ENCODE assay signal across 8 mouse cellular contexts in the genomic region with DNA sequence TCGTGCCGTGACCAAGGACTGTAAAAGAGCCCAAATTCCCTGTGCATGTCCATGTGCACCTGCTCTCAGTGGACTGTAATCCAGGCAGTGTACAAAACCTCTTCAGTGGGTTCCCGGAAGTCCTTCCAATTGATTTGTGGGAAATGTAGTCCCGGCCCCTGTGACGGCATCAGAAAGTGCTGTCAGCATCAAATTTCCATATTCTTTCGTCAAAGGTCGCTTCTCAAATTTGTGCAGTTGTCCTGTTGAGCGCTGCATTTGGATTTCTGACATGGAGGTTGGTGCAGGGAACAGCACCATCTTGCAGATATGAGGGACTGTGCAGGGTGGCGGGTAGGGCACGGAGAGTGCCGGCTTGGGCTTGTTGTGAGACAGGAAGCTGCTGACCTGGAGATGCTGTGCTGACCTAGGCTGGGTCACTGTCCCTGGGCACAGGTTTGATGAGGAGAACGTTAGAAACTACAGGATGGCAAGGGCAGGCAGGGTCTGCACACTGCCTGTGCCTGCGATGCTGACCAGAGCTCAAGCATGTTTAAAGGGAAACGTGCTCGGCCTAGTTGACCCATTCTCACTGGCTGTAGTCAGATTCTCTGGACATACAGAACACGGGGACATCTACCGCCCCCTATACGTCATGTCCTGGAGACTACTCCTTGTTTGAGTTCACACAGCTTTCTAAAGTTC. TPM values are rescaled to one million over a fixed set of nuclear protein-coding genes. Genes with fewer than 3 reads are reported as not detected.
DNase-seq lines count a peak whose midpoint lies in the region; ATAC-seq and TF ChIP-seq lines count a peak whose summit lies in the region.

No protein-coding gene starts in this region.

- in situ Hi-C loops in ES-E14 (cut with MboI; ENCODE audit: low sequenced_read_pairs in 2 of 2, unreplicated experiment in 2 of 2), result no loop called here

- no peaks in the 10 kb centered on the region for H3K36me3 ChIP-seq in ES-E14 (ENCODE audit: control insufficient read depth, insufficient read depth, low read length, poor library complexity, severe bottlenecking)
- no peaks in the 10 kb centered on the region for H3K36me3 ChIP-seq in forebrain, embryonic 15.5 days
- H3K36me3 ChIP-seq in lung, embryonic 14.5 days (ENCODE audit: insufficient read depth), result no peaks in the 10 kb centered on the region
- H3K36me3 ChIP-seq in thymus, adult 2 months (ENCODE audit: control insufficient read depth, insufficient read depth, low read length), result no peaks in the 10 kb centered on the region

- peak; percentile 59 for DNase-seq in ES-E14 (ENCODE audit: low read depth, low spot score)
- DNase-seq in cerebellum, adult 11-12 months, result peak; percentile 85
- peak; percentile 80 for DNase-seq in heart, postnatal 36 days
- peak; percentile 90 to 91 for DNase-seq in layer of hippocampus, adult 2 months (ENCODE audit: low spot score in 2 of 2)
- DNase-seq in lung, embryonic 14.5 days, result peak; percentile 92
- peak; percentile 74 for DNase-seq in thymus, adult 2 months

- peak; percentile 53 for TF ChIP-seq CTCF in layer of hippocampus, adult 2 months (conservative IDR thresholded peaks at IDR 0.05)
- peak; percentile 27; the same call in 1 of the 2 replicates for TF ChIP-seq CTCF in lung, embryonic 14.5 days (IDR thresholded peaks at IDR 0.05; ENCODE audit: low read depth)
- no peak for TF ChIP-seq CTCF in olfactory bulb, adult 2 months (IDR thresholded peaks at IDR 0.05; ENCODE audit: insufficient read depth, low read depth, low read length)
- no peak for TF ChIP-seq CTCF in thymus, adult 2 months (IDR thresholded peaks at IDR 0.05; ENCODE audit: borderline replicate concordance, control insufficient read depth, extremely low read depth, insufficient read depth, low read length, poor library complexity)

- peak overlapping the region; percentile 69 for H3K9ac ChIP-seq in ES-E14 (ENCODE audit: insufficient read depth, low read depth, low read length, poor library complexity, severe bottlenecking)
- H3K9ac ChIP-seq in forebrain, embryonic 15.5 days (replicated peaks), result peak overlapping the region; percentile 69
- H3K9ac ChIP-seq in lung, embryonic 14.5 days, result peak overlapping the region; percentile 63

- WGBS in forebrain, embryonic 15.5 days, result under 1% methylated on average over 18 of the region's 18 CpGs
- WGBS in lung, embryonic 14.5 days, result 1% methylated on average over 18 of the region's 18 CpGs
- WGBS in olfactory bulb, adult 2 months, result under 1% methylated on average over 18 of the region's 18 CpGs
- WGBS in thymus, adult 2 months, result 2% methylated on average over 18 of the region's 18 CpGs

- TF ChIP-seq POLR2A in olfactory bulb, adult 2 months (IDR thresholded peaks at IDR 0.05; ENCODE audit: insufficient read depth, low read depth, low read length), result 0 out of 2 replicates have a peak, but pooled peaks have one; percentile 21
- TF ChIP-seq POLR2A in thymus, adult 2 months (IDR thresholded peaks at IDR 0.05; ENCODE audit: control insufficient read depth, extremely low read depth, insufficient read depth, low read length, poor library complexity), result 0 out of 2 replicates have a peak, but pooled peaks have one; percentile 27

- ATAC-seq in forebrain, embryonic 15.5 days (replicated peaks), result peak; percentile 98
- ATAC-seq in lung, embryonic 14.5 days (ENCODE audit: insufficient read depth), result peak; percentile 97

- H3K9me3 ChIP-seq in ES-E14 (ENCODE audit: control insufficient read depth, insufficient read depth, low read depth, low read length), result no peaks in the 10 kb centered on the region
- no peaks in the 10 kb centered on the region for H3K9me3 ChIP-seq in forebrain, embryonic 15.5 days
- H3K9me3 ChIP-seq in lung, embryonic 14.5 days (ENCODE audit: low read depth, low read length), result no peaks in the 10 kb centered on the region

- no peak overlapping the region for H3K27ac ChIP-seq in ES-E14 (ENCODE audit: insufficient read depth, low read depth, low read length, poor library complexity, severe bottlenecking)
- peak overlapping the region; percentile 56 for H3K27ac ChIP-seq in forebrain, embryonic 15.5 days (replicated peaks)
- H3K27ac ChIP-seq in layer of hippocampus, adult 2 months, result peak overlapping the region; percentile 86
- no peak overlapping the region; the same call in 1 of the 2 replicates for H3K27ac ChIP-seq in lung, embryonic 14.5 days (ENCODE audit: low read depth)
- H3K27ac ChIP-seq in olfactory bulb, adult 2 months (ENCODE audit: insufficient read depth, low read depth, low read length), result peak overlapping the region; percentile 1; the same call in 1 of the 2 replicates
- no peak overlapping the region for H3K27ac ChIP-seq in thymus, adult 2 months (ENCODE audit: control insufficient read depth, insufficient read depth, low read length)

- intact Hi-C loops in heart, postnatal 36 days (cut with DNase I), result loop anchor here (2.0 to 10.0 kb wide), 6 partner anchors 64 to 597 kb away; partner anchors contain the start of genes Zfp455, Zfp457, Zfp65 and Zfp712

- no peaks in the 10 kb centered on the region for H3K27me3 ChIP-seq in forebrain, embryonic 15.5 days
- H3K27me3 ChIP-seq in lung, embryonic 14.5 days (ENCODE audit: insufficient read depth, low read length), result no peaks in the 10 kb centered on the region
- no peaks in the 10 kb centered on the region for H3K27me3 ChIP-seq in thymus, adult 2 months (ENCODE audit: control insufficient read depth, insufficient read depth, low read length)

- H3K4me3 ChIP-seq in ES-E14 (ENCODE audit: insufficient read depth in 1 of 2, low read depth in 1 of 2, low read length in 2 of 2, poor library complexity in 1 of 2, severe bottlenecking in 1 of 2), result peak overlapping the region; percentile 79 to 84
- H3K4me3 ChIP-seq in forebrain, embryonic 15.5 days, result peak overlapping the region; percentile 63
- peak overlapping the region; percentile 89 for H3K4me3 ChIP-seq in layer of hippocampus, adult 2 months
- peak overlapping the region; percentile 60 for H3K4me3 ChIP-seq in lung, embryonic 14.5 days (ENCODE audit: low read depth, low read length)
- H3K4me3 ChIP-seq in olfactory bulb, adult 2 months (ENCODE audit: insufficient read depth, low read depth, low read length), result peak overlapping the region; percentile 69
- H3K4me3 ChIP-seq in thymus, adult 2 months (ENCODE audit: control insufficient read depth, insufficient read depth, low read length), result peak overlapping the region; percentile 94

- H3K4me2 ChIP-seq in forebrain, embryonic 15.5 days (replicated peaks), result peak overlapping the region; percentile 91
- peak overlapping the region; percentile 64 for H3K4me2 ChIP-seq in lung, embryonic 14.5 days

- no peaks in the 10 kb centered on the region for H3K4me1 ChIP-seq in ES-E14 (ENCODE audit: control insufficient read depth in 2 of 2, insufficient read depth in 2 of 2, low read length in 2 of 2, poor library complexity in 1 of 2)
- H3K4me1 ChIP-seq in forebrain, embryonic 15.5 days, result peaks cover 10% of the 10 kb centered on the region
- H3K4me1 ChIP-seq in lung, embryonic 14.5 days (ENCODE audit: insufficient read depth), result no peaks in the 10 kb centered on the region
- H3K4me1 ChIP-seq in olfactory bulb, adult 2 months (ENCODE audit: control insufficient read depth, insufficient read depth, low read length), result no peaks in the 10 kb centered on the region
- H3K4me1 ChIP-seq in thymus, adult 2 months (replicated peaks; ENCODE audit: control insufficient read depth, insufficient read depth, low read length), result peaks cover 4% of the 10 kb centered on the region

RNA-seq across cellular contexts. Expression of gene Zfp759, which starts 6.7 kb away (rescaled TPM):
- total RNA-seq in ES-E14 (2012; rRNA removed), result 3.8 and 4.8 TPM in 2 replicates
- polyA plus RNA-seq in forebrain, embryonic 15.5 days (2015; fragmentation: Nextera tagmentation; extraction: Ambion mirVana), result 3.5 and 3.6 TPM in 2 replicates
- 1 to 10 TPM; 5.0 to 5.9 TPM for total RNA-seq in heart, postnatal 36 days (2021)
- total RNA-seq in layer of hippocampus, adult 2 months (2021), result 10 to 100 TPM in 1 of 2 experiments, 1 to 10 TPM in 1; 8.9 to 10.6 TPM
- 2.1 and 2.6 TPM in 2 replicates for polyA plus RNA-seq in lung, embryonic 14.5 days (2014; fragmentation: Nextera tagmentation; extraction: Ambion mirVana)
- polyA plus RNA-seq in olfactory bulb, adult 2 months (2012; ENCODE audit: insufficient read depth, insufficient read length, low replicate concordance, missing spikeins), result not detected in 2 replicates
- 0.18 and 0.23 TPM in 2 replicates for polyA plus RNA-seq in thymus, adult 2 months (2012; rRNA removed)

RNA-seq across cellular contexts. Expression of gene Rslcan18, which starts 12.1 kb away (rescaled TPM):
- 0.89 and 1.1 TPM in 2 replicates for total RNA-seq in ES-E14 (2012; rRNA removed)
- polyA plus RNA-seq in forebrain, embryonic 15.5 days (2015; fragmentation: Nextera tagmentation; extraction: Ambion mirVana), result 0.08 and 0.18 TPM in 2 replicates
- 1 to 10 TPM in 1 of 2 experiments, under 1 TPM in 1; 0.95 to 1.1 TPM for total RNA-seq in heart, postnatal 36 days (2021)
- total RNA-seq in layer of hippocampus, adult 2 months (2021), result under 1 TPM; 0.39 to 0.44 TPM
- 0.26 and 0.28 TPM in 2 replicates for polyA plus RNA-seq in lung, embryonic 14.5 days (2014; fragmentation: Nextera tagmentation; extraction: Ambion mirVana)
- not detected in 2 replicates for polyA plus RNA-seq in olfactory bulb, adult 2 months (2012; ENCODE audit: insufficient read depth, insufficient read length, low replicate concordance, missing spikeins)
- 0.05 and 0.17 TPM in 2 replicates for polyA plus RNA-seq in thymus, adult 2 months (2012; rRNA removed)

RNA-seq across cellular contexts. Expression of gene Gm28557, which starts 19.8 kb away (rescaled TPM):
- total RNA-seq in ES-E14 (2012; rRNA removed), result 3.6 and 3.7 TPM in 2 replicates
- 1.1 and 1.9 TPM in 2 replicates for polyA plus RNA-seq in forebrain, embryonic 15.5 days (2015; fragmentation: Nextera tagmentation; extraction: Ambion mirVana)
- 1 to 10 TPM; 2.9 to 3.0 TPM for total RNA-seq in heart, postnatal 36 days (2021)
- total RNA-seq in layer of hippocampus, adult 2 months (2021), result 1 to 10 TPM; 3.0 to 4.3 TPM
- 3.4 and 3.5 TPM in 2 replicates for polyA plus RNA-seq in lung, embryonic 14.5 days (2014; fragmentation: Nextera tagmentation; extraction: Ambion mirVana)
- polyA plus RNA-seq in olfactory bulb, adult 2 months (2012; ENCODE audit: insufficient read depth, insufficient read length, low replicate concordance, missing spikeins), result not detected in 2 replicates
- 1.5 TPM in 2 replicates for polyA plus RNA-seq in thymus, adult 2 months (2012; rRNA removed)

RNA-seq across cellular contexts. Expression of gene Zfp708, which starts 30.4 kb away (rescaled TPM):
- total RNA-seq in ES-E14 (2012; rRNA removed), result 0.49 and 0.58 TPM in 2 replicates
- polyA plus RNA-seq in forebrain, embryonic 15.5 days (2015; fragmentation: Nextera tagmentation; extraction: Ambion mirVana), result 10.7 and 11.4 TPM in 2 replicates
- total RNA-seq in heart, postnatal 36 days (2021), result 1 to 10 TPM in 1 of 2 experiments, under 1 TPM in 1; 0.60 to 1.6 TPM
- total RNA-seq in layer of hippocampus, adult 2 months (2021), result 1 to 10 TPM; 2.5 to 3.5 TPM
- polyA plus RNA-seq in lung, embryonic 14.5 days (2014; fragmentation: Nextera tagmentation; extraction: Ambion mirVana), result 6.5 and 6.9 TPM in 2 replicates
- not detected in 2 replicates for polyA plus RNA-seq in olfactory bulb, adult 2 months (2012; ENCODE audit: insufficient read depth, insufficient read length, low replicate concordance, missing spikeins)
- 0.24 and 0.42 TPM in 2 replicates for polyA plus RNA-seq in thymus, adult 2 months (2012; rRNA removed)

RNA-seq across cellular contexts. Expression of gene Rsl1, which starts 44.8 kb away (rescaled TPM):
- total RNA-seq in ES-E14 (2012; rRNA removed), result 2.9 and 3.5 TPM in 2 replicates
- polyA plus RNA-seq in forebrain, embryonic 15.5 days (2015; fragmentation: Nextera tagmentation; extraction: Ambion mirVana), result 6.6 and 7.8 TPM in 2 replicates
- 1 to 10 TPM; 2.7 to 3.1 TPM for total RNA-seq in heart, postnatal 36 days (2021)
- total RNA-seq in layer of hippocampus, adult 2 months (2021), result 1 to 10 TPM; 4.1 to 6.7 TPM
- 5.1 and 7.3 TPM in 2 replicates for polyA plus RNA-seq in lung, embryonic 14.5 days (2014; fragmentation: Nextera tagmentation; extraction: Ambion mirVana)
- polyA plus RNA-seq in olfactory bulb, adult 2 months (2012; ENCODE audit: insufficient read depth, insufficient read length, low replicate concordance, missing spikeins), result not detected in 2 replicates
- polyA plus RNA-seq in thymus, adult 2 months (2012; rRNA removed), result 2.8 and 4.5 TPM in 2 replicates

Comparison
In these comparisons a context has a peak if more than half of its experiments do, and no peak if none do; other contexts are left out.
1. H3K27ac ChIP-seq: peak in forebrain, embryonic 15.5 days (single experiment), layer of hippocampus, adult 2 months (single experiment) and olfactory bulb, adult 2 months (single experiment); none in ES-E14 (single experiment), lung, embryonic 14.5 days (single experiment) and thymus, adult 2 months (single experiment).
2. CTCF ChIP-seq: peak in layer of hippocampus, adult 2 months (single experiment) and lung, embryonic 14.5 days (single experiment); none in olfactory bulb, adult 2 months (single experiment) and thymus, adult 2 months (single experiment).
3. Peak in every context shown above with its lines, with median percentiles within 50 percentile points of each other: DNase-seq, H3K4me3 ChIP-seq and H3K9ac ChIP-seq.